ENCODE assay signal across 12 mouse cellular contexts in genomic region chr19:3320801-3321200, GRCm38 (mm10). TPM values are rescaled to one million over a fixed set of nuclear protein-coding genes. Genes with fewer than 3 reads are reported as not detected.
DNase-seq lines count a peak whose midpoint lies in the region; ATAC-seq and TF ChIP-seq lines count a peak whose summit lies in the region.
"Had no signal": no experiment of that assay in that cellular context is flagged by ENCODE, and none has a peak within 500 bp of the region (broad histone marks: within the 10 kb centered on the region; RNA-seq: fewer than 3 reads in every experiment).

No protein-coding gene starts in this region.

- no peak for DNase-seq in hindbrain, postnatal 0 days (ENCODE audit: low spot score)
- DNase-seq in hindbrain, embryonic 11.5 days (ENCODE audit: low spot score): no peak
- peak; percentile 33 for DNase-seq in thymus, postnatal 14 days
- DNase-seq in thymus, adult 18-20 months: no peak
- peak; percentile 45 for DNase-seq in c-Kit-positive CD71-positive TER-119-positive erythroid progenitor cells, embryonic 14.5 days (ENCODE audit: low spot score)
- DNase-seq in cerebellum, postnatal 4 days (ENCODE audit: low spot score in 2 of 2): no peak
- no peak for DNase-seq in gastrocnemius, postnatal 14 days
- DNase-seq: cerebellum, postnatal 25 days had no signal

- TF ChIP-seq CTCF in hindbrain, postnatal 0 days (IDR thresholded peaks at IDR 0.05; ENCODE audit: low read depth): peak; percentile 43

- H3K36me3 ChIP-seq in hindbrain, postnatal 0 days (ENCODE audit: insufficient read depth, low read length): no peaks in the 10 kb centered on the region
- no peaks in the 10 kb centered on the region for H3K36me3 ChIP-seq in hindbrain, embryonic 11.5 days (ENCODE audit: control insufficient read depth, insufficient read depth, low read length)
- H3K36me3 ChIP-seq: heart, embryonic 13.5 days had no signal

- no peak overlapping the region for H3K4me2 ChIP-seq in hindbrain, postnatal 0 days (ENCODE audit: low read depth, low read length)
- H3K4me2 ChIP-seq in hindbrain, embryonic 11.5 days (replicated peaks; ENCODE audit: low read depth, low read length): no peak overlapping the region

- H3K27ac ChIP-seq in hindbrain, postnatal 0 days: no peak overlapping the region
- H3K27ac ChIP-seq in hindbrain, embryonic 11.5 days (ENCODE audit: low read depth, low read length): no peak overlapping the region

- no peaks in the 10 kb centered on the region for H3K9me3 ChIP-seq in hindbrain, postnatal 0 days (ENCODE audit: low read length)
- H3K9me3 ChIP-seq in hindbrain, embryonic 11.5 days (ENCODE audit: control insufficient read depth, low read length): no peaks in the 10 kb centered on the region
- H3K9me3 ChIP-seq: heart, embryonic 13.5 days; megakaryocyte, embryonic 14.5 days had no signal

- WGBS in hindbrain, postnatal 0 days: 85% methylated on average over 3 of the region's 3 CpGs
- WGBS in hindbrain, embryonic 11.5 days: 70% methylated on average over 3 of the region's 3 CpGs

- no peak for ATAC-seq in hindbrain, postnatal 0 days
- ATAC-seq in hindbrain, embryonic 11.5 days (ENCODE audit: low FRiP score): no peak
- ATAC-seq in erythroid progenitor cell, adult 5-6 weeks (replicated peaks; ENCODE audit: low FRiP score, poor library complexity, severe bottlenecking): no peak
- ATAC-seq: forebrain, embryonic 16.5 days had no signal

- no peak overlapping the region for H3K9ac ChIP-seq in hindbrain, postnatal 0 days (replicated peaks; ENCODE audit: low read length)
- no peak overlapping the region for H3K9ac ChIP-seq in hindbrain, embryonic 11.5 days (ENCODE audit: low read depth, low read length)

- peaks cover 13% of the 10 kb centered on the region for H3K27me3 ChIP-seq in hindbrain, postnatal 0 days (ENCODE audit: insufficient read depth, low read length)
- peaks cover 22% of the 10 kb centered on the region for H3K27me3 ChIP-seq in hindbrain, embryonic 11.5 days (ENCODE audit: control insufficient read depth, insufficient read depth, low read length)
- H3K27me3 ChIP-seq: heart, embryonic 13.5 days; megakaryocyte, embryonic 14.5 days had no signal

- H3K4me1 ChIP-seq in hindbrain, postnatal 0 days (ENCODE audit: insufficient read depth, low read length): peaks cover 15% of the 10 kb centered on the region
- peaks cover 8% of the 10 kb centered on the region; the same call in 1 of the 2 replicates for H3K4me1 ChIP-seq in hindbrain, embryonic 11.5 days (replicated peaks; ENCODE audit: control insufficient read depth, insufficient read depth, low read length)

- intact Hi-C loops in gastrocnemius, postnatal 14 days (cut with DNase I; ENCODE audit: low total_unique reads): no loop called here

- no peak overlapping the region for H3K4me3 ChIP-seq in hindbrain, postnatal 0 days (ENCODE audit: low read length)
- no peak overlapping the region for H3K4me3 ChIP-seq in hindbrain, embryonic 11.5 days (ENCODE audit: low read depth, low read length)

RNA-seq across cellular contexts. Expression of gene Cpt1a, which starts 1.3 kb away (rescaled TPM):
- total RNA-seq in hindbrain, postnatal 0 days (2014; rRNA removed): 27.7 and 31.1 TPM in 2 replicates
- polyA plus RNA-seq in hindbrain, postnatal 0 days (2015; fragmentation: Nextera tagmentation; extraction: Ambion mirVana): 22.3 and 22.4 TPM in 2 replicates
- polyA plus RNA-seq in hindbrain, embryonic 11.5 days (2014; fragmentation: Nextera tagmentation; extraction: Ambion mirVana): 6.6 and 8.8 TPM in 2 replicates
- 10 to 100 TPM; 21.9 to 23.1 TPM for total RNA-seq in gastrocnemius, postnatal 14 days (2021)
- 17.6 and 22.3 TPM in 2 replicates for total RNA-seq in erythroid progenitor cell, adult 5-6 weeks (2015; ENCODE audit: low replicate concordance)
- 10.7 and 15.7 TPM in 2 replicates for total RNA-seq in erythroid progenitor cell, adult 5-6 weeks (2017; ENCODE audit: low replicate concordance)

RNA-seq across cellular contexts. Expression of gene Ighmbp2, which starts 38.0 kb away (rescaled TPM):
- 10.5 and 11.5 TPM in 2 replicates for total RNA-seq in hindbrain, postnatal 0 days (2014; rRNA removed)
- polyA plus RNA-seq in hindbrain, postnatal 0 days (2015; fragmentation: Nextera tagmentation; extraction: Ambion mirVana): 8.6 and 9.2 TPM in 2 replicates
- 6.0 and 7.5 TPM in 2 replicates for polyA plus RNA-seq in hindbrain, embryonic 11.5 days (2014; fragmentation: Nextera tagmentation; extraction: Ambion mirVana)
- total RNA-seq in gastrocnemius, postnatal 14 days (2021): 1 to 10 TPM; 3.6 to 4.0 TPM
- total RNA-seq in erythroid progenitor cell, adult 5-6 weeks (2015; ENCODE audit: low replicate concordance): 0.42 and 1.1 TPM in 2 replicates
- total RNA-seq in erythroid progenitor cell, adult 5-6 weeks (2017; ENCODE audit: low replicate concordance): 1.0 and 1.7 TPM in 2 replicates

RNA-seq across cellular contexts. Expression of gene Mrpl21, which starts 38.1 kb away (rescaled TPM):
- total RNA-seq in hindbrain, postnatal 0 days (2014; rRNA removed): 62.2 and 65.7 TPM in 2 replicates
- polyA plus RNA-seq in hindbrain, postnatal 0 days (2015; fragmentation: Nextera tagmentation; extraction: Ambion mirVana): 93.8 and 105 TPM in 2 replicates
- 124 and 133 TPM in 2 replicates for polyA plus RNA-seq in hindbrain, embryonic 11.5 days (2014; fragmentation: Nextera tagmentation; extraction: Ambion mirVana)
- total RNA-seq in gastrocnemius, postnatal 14 days (2021): 10 to 100 TPM; 65.2 to 69.9 TPM
- total RNA-seq in erythroid progenitor cell, adult 5-6 weeks (2015; ENCODE audit: low replicate concordance): 29.2 and 33.5 TPM in 2 replicates
- total RNA-seq in erythroid progenitor cell, adult 5-6 weeks (2017; ENCODE audit: low replicate concordance): 13.6 and 30.7 TPM in 2 replicates

Comparison
In these comparisons a context has a peak if more than half of its experiments do, and no peak if none do; other contexts are left out.
1. DNase-seq: peak in thymus, postnatal 14 days (single experiment) and c-Kit-positive CD71-positive TER-119-positive erythroid progenitor cells, embryonic 14.5 days (single experiment); none in hindbrain, postnatal 0 days (single experiment), hindbrain, embryonic 11.5 days (single experiment), thymus, adult 18-20 months (0 of 2), cerebellum, postnatal 4 days (0 of 2) and gastrocnemius, postnatal 14 days (single experiment).